Mouse (Mus musculus) cerebellum, adult (tissue): Measurements from ENCODE around the gene Pcyt1a.
"Not testable (repeated sequence)": the region's sequence is repeated elsewhere in the genome, so short reads cannot be mapped to it uniquely, and the experiment has no call there.

Experiments used
- ATAC-seq: cut with Nextera tagmentation; 2 replicates; pipeline ENCODE4 v1.9.2; 2017; ENCODE audit warnings: mild to moderate bottlenecking, moderate library complexity, mixed read lengths; ENCODE audit not compliant: insufficient number of reproducible peaks, low FRiP score, low TSS enrichment

Gene Pcyt1a

GRCm38 (mm10) chr16:32468488-32468887 is 37.8 kb downstream of the Pcyt1a start:
- ATAC-seq = no peak

GRCm38 (mm10) chr16:32469404-32470105 is 38.8 kb downstream of the Pcyt1a start:
- no peak for ATAC-seq

GRCm38 (mm10) chr16:32472276-32473015 is 41.7 kb downstream of the Pcyt1a start:
- ATAC-seq = no peak

DNA sequence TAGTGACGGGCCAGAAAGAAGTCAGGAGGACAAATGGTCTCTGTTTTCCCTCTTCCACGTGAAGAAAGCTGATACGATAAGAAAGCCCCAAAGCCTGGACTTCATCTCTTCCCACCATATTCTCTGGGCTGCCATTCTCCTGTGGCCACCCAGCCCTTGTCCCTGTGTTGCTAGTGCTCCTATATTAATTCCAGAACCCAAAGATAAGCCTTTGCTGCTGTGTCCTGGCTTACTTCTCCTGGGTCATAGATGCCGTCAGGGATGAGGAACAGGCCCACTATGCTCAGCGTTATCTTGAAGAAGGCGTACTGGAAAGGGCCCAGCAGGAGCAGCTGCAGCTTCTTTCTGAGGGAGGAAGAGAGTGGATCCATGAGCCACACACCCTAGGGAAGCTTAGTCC is 46.6 kb downstream of the Pcyt1a start:
- ATAC-seq = no peak

GRCm38 (mm10) chr16:32479415-32479814 is 48.7 kb downstream of the Pcyt1a start:
- no peak for ATAC-seq

- no peak for ATAC-seq
Measured at GRCm38 (mm10) chr16:32484431-32484871, 53.7 kb downstream of the Pcyt1a start.

- no peak for ATAC-seq
Measured at GRCm38 (mm10) chr16:32485209-32485608, 54.5 kb downstream of the Pcyt1a start.

DNA sequence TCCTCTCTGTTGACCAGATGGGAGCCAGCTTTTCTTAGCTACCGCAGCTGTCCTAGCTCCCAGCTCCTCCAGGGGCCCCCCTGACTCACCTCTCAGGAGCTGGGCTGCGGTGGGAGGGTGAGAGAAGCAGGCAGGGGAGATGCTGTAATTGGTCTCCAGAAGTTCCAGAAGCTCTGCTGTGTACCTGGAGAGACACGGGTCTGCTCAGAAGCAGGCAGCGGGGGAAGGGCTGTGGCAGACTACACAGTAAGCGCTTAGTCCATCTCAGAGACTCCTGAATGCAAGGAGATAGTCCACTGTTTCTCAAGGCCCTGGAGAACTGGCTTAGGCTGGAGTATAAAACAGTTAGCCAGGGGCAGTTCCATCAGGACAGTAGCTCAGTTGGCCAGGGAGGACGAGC is 55.3 kb downstream of the Pcyt1a start:
- ATAC-seq = no peak

DNA sequence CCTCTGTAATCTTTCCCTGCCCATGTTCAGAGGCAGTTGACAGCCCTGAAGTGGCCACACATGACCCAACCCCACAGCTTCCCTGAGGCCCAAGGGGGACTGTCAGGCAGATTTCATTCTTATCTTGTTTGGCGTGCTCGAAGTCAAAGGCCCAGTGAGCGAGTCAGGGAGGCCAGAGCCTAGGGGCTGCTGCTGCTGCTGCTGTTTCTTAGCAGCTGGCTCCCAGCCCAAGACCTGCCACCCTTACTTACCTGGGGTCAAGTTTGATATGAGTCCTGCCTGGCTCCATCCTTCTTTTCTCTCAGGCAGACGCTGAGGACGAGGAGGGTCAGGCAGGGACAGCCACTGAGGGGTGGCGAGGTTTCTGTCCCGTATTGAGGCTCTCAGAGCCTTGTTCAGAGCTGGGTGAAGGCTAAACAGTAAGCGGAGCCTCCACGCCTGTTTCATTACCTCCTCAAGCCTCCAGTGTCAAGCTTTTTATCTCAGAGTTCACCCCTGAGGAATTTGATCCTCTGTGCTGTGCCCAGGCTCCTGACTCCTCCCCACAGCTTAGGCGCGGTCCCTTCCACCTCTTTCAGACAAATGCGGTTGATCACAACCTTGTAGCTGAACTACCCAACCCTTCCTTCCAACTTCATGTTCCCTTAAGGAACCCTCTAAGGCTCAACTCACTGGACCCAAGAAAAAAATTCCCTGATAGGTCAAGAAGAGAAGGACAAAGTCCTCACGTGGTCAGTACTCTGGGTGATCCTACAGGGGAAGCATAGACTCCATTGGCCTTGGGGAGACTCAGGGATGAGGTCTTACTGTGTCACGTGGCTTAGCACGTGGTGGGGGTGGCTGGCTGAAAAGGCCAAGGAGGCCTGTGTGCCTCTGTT is 56.8 kb downstream of the Pcyt1a start, which contains the start of gene Slc51a:
TSS of gene Slc51a (minus strand) at position 646 of the 878 bp plus-strand sequence.
- ATAC-seq = no peak

DNA sequence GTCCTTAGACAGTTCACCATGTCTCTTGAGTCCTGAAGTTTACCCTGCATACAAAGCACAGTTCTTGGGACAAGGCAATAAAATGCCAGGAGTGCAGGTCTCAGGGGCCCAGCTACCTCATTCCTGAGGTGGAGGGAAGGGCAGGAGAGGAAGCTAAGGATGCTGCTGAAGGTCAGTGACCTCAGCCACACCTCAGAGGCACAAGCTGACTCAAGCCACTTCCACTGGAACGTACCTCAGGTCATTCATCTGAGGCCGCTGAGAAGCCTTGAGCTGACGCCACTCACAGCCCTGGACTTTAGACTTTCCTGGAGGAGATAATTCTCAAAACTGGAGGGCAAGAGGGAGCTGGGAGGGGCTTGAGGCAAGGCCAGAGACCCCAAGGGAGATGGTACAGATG is 58.2 kb downstream of the Pcyt1a start:
- ATAC-seq = no peak

DNA sequence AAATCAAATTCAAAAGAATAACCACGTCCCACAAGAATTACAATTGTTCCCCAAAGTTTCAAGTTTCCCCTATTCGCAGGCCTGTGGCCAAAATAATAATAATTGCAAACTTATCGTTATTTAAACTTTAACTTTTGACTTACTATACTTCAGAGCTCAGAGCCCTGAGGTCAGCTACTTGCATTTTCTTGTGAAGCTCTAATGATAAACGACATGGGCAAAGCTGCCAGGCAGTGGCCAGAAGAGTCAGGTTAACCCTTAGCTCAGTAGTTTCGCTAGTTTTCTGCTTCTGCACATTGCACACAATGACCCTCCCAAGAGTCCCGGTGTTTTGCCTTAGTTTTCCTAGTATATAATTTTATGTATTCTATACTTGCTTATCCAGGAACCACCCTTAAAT is 63.6 kb downstream of the Pcyt1a start:
- ATAC-seq = not testable (repeated sequence)

DNA sequence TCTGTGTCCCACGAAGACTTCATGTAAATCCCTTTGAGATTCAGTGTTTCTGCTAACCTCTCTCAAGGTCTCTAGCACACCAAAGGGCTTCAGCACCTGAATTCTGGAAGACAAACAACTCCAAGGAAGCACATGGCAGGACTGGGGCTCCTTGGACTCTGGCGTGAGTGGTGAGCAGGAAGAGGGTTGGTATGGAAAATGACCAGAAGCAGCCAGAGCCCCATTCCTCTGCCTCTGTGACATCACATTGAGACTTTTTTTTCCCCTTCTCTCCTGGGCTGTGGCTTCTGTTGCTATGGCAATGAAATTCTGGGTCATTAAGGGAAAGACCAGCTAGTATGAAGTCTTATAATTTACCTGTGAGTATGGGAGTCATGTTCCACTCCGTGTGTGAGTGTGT is 65.2 kb downstream of the Pcyt1a start, which contains the start of gene Zdhhc19:
TSS of gene Zdhhc19 (plus strand) at position 301 of the 400 bp plus-strand sequence.
- no peak for ATAC-seq

DNA sequence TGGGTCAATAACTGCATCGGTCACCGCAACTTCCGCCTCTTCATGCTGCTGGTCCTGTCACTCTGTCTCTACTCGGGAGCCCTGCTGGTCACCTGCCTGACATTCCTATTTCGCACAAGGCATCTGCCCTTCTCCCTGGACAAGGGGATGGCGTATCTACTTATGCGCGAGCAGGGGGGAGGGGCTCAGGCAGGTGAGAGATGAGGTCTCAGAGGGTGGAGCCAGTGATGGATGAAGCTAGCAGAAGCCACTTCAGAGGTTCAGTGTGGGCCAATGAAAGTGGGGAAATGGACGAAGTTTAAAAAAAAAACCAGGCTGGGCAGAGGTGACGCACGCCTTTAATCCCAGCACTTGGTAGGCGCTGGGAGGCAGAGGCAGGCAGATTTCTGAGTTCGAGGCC is 68.3 kb downstream of the Pcyt1a start:
- ATAC-seq = no peak

DNA sequence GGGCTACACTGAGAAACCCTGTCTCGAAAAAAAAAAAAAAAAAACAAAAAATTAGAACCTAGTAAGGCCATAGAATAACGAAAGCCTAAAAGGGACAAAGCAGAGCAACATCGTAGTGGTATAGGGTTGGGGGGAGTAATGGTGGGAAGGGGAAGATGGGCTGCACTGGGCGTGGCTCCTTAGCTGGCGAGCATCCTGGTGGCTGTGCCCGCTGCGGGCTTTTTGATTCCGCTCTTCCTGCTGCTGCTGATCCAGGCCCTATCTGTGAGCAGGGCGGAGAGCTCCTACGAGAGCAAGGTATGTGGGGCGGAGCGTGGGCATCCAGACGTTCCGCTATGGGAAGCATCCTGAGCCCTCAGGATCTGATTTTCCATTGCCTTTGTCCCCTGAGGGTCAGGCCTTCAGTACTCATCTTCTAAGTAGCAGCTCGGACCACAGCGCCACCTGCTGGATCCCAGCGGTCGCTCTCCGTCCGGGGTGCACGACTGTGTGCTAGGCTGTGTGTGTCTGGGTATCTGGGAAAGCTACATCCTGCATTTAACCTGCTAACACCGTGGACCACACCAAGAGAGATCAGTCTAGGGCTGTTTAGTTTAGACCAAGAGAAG is 68.8 kb downstream of the Pcyt1a start:
- ATAC-seq = peak; percentile 95

DNA sequence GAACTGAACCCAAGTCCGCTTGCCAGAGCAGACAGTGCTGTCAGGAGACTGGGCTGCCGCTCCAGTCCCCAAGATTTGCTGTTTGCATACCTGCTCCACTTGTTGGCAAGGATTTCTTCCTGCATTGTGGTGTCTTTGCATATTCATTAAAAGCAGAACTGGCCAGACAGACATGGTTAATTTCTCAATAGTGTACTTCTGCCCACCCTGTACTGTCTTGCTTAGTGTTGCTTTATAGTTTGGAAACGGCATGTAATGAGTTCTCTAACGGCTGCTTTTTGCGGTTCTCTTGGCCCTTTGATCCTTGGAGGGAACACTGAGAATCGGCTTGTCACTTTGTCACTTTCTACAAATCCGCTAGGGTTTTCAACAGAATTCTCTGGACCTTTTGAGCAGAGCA is 70.7 kb downstream of the Pcyt1a start:
- no peak for ATAC-seq

GRCm38 (mm10) chr16:32502621-32503335 is 72.1 kb downstream of the Pcyt1a start:
- ATAC-seq = no peak

DNA sequence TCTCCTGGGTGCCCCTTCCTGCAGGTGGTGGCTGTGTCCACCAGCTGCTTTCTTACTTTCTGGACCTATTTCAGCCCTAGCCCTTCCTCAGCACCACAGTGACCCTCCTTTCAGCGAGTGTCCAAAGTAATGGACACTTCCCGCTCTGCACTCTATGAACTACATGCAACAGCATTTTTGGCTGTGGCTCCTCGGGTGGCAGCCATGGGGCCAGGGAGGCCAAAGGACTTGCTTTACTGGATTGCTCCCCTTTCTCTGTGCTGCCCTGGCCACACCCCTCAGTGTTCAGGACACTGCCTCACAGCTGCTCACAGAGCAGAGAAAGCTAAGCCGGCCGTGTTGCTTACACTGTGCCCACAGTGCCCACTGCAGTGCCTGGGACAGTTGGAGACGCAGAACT is 72.9 kb downstream of the Pcyt1a start:
- no peak for ATAC-seq

DNA sequence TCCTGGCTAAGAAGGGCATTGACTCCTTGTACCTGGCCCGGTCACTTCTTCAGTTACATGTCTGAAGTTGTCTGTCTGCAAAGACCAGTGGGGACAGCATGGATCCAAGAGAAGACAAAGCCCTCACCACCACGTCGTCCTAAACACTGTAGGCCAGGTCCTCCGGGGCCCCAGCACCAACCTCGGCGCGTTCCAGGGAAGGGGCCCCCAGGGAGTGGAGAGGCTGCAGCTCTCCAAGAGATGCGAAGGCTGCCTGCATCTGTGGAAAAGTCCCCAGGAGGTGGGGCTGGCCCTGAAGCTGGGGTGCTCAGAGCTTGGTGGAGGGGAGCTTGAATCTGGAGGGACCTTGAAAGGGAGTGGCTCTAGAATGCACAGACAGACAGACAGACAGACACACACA is 75.6 kb downstream of the Pcyt1a start:
- no peak for ATAC-seq

DNA sequence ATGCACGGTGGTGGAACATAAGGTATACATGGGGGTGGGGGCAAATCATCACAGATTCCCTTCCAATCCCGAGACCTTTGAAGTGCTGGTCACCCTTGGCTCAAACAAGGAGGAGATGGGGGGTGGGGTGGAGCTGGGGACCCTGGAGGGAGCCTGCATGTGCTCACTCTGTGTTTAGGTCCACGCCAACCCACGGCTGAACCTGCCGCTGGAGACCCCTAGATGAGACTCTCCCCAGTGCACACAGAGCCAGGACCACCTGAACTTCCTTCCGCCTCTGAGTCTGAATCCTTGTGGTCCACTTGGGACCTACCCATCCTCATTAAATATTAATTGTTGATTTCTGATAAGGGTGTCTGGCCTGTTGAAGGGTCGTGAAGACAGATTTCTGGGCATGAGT is 76.1 kb downstream of the Pcyt1a start:
- ATAC-seq = no peak

- ATAC-seq = no peak
Measured at GRCm38 (mm10) chr16:32507407-32507806, 76.7 kb downstream of the Pcyt1a start.
